Mouse (Mus musculus) cerebellum, postnatal 36 days (tissue): ENCODE results near the gene Pkp4.
A peak's percentile ranks its signal among the peaks of the same experiment; 100 is the strongest.

Experiments used
- DNase-seq, 2 experiments: peaks; one replicate each; pipeline ENCODE4 v3.0.0; 2021 to 2022; ENCODE audit warnings: mixed read lengths in 2 of 2

Gene Pkp4

GRCm38 (mm10) chr2:59219997-59220789 lies 59.5 kb downstream of the Pkp4 start:
- DNase-seq: no peak

- no peak for DNase-seq
Measured at GRCm38 (mm10) chr2:59226383-59226782, 65.7 kb downstream of the Pkp4 start.

DNA sequence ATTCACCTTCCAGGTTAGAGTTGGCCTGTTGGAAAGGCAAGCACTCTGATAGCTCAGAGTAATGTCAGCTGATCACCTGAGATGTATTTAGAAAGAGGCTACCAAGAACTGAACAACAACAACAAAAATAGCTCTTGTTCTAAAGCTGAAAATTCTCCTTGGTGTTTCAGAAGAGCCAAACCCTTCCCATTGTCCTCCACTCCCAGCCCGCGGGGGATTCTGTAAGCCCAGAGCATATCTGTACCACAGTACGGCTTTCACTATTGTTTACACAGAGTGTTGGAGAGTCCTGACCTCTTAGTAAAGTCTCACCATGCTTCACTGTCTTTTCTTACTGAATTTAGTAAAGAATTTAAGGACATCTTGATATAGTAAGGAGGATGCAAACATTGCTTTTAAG lies 66.4 kb downstream of the Pkp4 start:
- no peak for DNase-seq

- no peak for DNase-seq
Measured at GRCm38 (mm10) chr2:59227508-59228263, 67.0 kb downstream of the Pkp4 start.

DNA sequence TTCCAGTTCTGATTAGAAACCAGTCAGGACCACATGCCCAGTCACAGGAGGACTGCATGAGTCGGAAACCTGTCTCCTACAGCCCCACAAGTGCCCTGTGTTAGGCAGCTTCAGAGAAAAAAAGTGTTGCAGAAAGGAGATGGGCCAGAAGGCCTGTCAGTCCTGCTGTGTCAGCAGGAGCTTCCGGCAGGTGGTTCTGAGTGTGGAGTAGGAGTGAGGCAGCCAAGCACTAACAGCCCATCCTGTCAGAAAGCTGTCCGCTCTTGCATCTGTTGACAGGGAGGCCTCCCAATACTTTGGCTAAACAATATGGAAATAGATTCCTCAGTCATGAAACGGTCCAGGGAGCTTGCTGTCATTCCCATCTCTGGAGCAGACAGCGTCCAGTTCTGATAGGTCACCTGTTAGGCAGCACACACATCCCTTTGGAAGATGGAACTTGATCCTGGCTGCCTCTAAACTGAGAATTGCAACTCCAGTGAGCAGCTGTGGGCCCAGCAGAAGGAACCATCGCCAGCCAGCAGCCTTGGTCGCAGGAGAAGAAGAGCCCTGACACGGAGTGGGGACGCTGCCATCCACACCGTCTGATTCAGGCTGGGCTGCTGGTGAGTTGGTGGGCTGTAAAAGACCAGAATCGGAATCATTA lies 68.7 kb downstream of the Pkp4 start:
- peak; percentile 57 to 58 for DNase-seq

DNA sequence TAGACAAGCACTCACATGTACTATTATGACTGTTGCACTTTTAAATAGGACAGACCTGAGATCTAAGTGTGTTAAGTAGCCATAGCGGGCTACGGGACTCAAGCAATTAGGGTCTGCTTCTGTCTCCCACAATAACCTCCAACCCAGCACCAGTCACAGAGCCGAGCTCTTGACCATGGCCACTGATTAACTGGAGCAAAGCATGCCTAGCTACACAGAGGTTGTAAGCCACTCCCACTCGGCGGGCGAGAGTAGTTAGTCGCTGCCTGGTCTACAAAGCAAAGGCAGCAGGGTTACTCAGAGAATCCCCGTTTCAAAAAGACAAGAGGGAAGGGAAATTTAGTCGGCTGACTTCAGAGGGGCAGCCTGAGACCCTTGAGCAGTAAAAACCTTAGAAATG lies 70.0 kb downstream of the Pkp4 start:
- DNase-seq: no peak

GRCm38 (mm10) chr2:59231514-59231913 lies 70.9 kb downstream of the Pkp4 start:
- no peak for DNase-seq

- DNase-seq: peak in 1 of 2 experiments; percentile 42
Measured at GRCm38 (mm10) chr2:59233294-59233923, 72.8 kb downstream of the Pkp4 start.

DNA sequence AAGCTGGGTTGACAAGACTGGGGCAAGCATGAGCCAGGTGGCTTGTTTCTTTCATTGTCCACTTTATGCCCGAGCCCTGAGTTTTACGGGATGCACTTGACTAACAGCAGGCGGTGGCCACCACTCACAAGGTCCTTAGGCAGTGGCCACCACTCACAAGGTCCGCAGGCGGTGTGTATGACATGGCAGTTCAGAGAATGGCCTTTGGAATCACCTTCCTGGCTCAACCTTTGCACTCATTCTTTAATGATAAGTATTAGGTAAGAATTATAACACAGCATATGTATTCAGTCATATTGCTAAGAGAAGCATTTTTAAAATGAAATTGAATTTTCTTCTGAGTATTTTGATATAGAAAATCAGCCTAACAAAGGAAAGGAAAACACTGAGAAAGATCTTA lies 73.3 kb downstream of the Pkp4 start:
- DNase-seq: no peak

- no peak for DNase-seq
Measured at GRCm38 (mm10) chr2:59234537-59234936, 73.9 kb downstream of the Pkp4 start.

DNA sequence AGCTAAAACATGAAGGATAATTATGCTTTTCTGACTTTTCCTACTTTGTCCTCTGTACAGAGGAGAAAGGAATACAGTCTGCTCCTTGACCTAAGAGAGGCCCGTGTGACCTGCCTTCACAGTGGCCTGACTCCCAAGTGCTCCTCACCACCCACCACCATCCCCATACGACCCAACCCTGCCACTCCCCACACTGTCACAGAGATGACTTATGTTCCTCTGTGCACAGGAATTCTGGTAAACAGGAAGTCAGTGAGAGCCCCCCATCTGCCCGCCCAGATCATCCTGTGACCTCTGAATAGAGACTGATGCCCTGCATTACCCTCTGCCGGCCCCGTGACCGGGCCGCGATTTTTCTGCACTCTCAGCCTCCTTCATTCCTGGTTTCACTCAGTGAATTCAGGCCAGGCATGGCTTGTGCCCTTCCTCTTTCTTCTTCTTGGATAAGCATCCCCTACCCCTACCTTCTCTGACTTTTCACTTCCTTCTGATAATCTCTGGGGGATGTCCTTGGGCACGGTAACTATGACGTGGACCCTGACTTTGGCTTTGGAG lies 79.3 kb downstream of the Pkp4 start:
- no peak for DNase-seq

DNA sequence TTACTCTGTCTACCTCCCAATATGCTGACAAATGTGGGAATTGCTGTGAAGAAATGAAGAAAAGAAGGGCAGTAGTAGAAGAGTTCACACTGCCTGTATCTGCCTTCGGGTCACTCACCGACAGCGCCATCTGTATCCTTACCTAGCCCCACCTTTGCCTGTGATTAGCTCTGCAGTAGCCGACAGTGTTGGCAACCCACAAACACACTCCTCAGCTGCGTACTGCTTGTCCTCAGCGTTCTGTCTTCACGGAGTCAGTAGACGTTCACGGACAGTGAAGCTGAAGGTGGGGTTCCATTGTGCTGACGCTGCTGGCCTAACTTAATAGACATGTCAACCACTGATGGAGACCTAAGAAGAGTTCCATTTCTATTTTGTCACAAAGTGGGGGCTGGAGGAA lies 81.5 kb downstream of the Pkp4 start:
- DNase-seq: no peak

DNA sequence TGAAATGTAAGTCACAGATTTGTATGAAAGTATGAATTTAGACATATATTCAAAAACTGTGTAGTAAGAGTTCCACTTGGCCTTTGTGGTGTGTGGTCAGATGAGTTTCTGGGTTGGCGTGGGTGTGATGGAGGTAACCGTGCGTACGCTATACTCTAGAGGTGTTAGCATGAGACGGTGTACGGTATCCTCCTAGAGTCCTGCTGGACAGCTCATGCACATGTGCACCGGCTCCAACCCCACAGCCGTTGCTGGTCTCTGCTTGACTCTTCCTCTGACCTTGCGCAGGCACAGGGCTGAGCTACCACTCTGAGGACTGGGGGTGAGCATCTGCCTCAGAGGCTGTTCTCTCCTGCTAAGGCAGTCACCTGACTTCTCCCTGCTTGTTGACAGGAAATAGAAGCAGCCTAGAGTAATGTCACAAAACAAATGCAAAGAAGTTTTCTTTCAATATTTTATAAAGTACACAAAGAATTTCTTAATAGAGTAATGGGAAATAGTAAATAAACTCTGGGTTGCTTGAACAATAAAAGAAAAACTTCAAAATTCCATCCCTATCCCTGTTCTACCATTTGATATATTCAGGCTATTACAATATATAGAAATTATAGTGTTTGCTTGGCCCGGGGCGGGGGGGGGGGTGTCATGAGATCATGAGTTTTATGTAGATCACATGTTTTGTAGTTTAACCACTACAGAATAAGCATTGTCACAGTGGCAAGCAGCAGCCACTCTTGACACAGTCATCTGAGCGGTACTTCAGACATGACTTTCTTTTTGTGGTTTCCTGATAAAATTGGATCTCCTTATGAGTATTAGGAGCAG lies 83.8 kb downstream of the Pkp4 start:
- no peak for DNase-seq

DNA sequence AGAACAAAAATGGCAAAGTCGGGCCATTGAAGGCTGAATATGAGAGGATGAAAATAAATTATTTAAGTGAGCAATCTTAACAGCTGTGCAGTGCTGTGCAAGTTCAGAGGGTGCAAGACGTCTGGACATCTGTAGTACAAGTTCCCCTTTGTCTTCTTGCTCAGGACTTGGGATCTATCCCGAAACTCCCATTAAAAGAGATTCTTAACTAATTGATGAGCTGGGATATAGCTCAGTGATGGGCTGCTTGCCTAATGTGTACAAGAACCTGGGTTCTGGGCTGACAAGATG lies 84.4 kb downstream of the Pkp4 start:
- DNase-seq: no peak

DNA sequence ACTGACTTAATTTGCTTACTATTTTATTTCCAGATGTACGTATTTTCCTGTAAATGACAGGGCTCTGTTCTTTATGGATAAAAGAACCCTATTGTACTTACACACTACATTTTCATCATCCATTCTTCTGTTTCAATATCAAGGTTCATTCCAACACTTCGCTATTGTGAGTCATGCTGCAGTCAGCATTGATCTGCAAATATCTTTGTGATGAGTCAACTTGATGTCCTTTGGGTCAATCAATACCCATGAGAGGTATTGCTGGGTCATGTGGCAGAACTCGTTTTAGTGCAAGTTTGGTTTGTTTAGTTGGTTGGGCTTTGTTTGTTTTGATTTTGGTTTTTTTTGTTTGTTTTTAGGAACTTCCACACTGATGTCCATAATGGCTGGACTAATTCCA lies 88.2 kb downstream of the Pkp4 start:
- DNase-seq: no peak

DNA sequence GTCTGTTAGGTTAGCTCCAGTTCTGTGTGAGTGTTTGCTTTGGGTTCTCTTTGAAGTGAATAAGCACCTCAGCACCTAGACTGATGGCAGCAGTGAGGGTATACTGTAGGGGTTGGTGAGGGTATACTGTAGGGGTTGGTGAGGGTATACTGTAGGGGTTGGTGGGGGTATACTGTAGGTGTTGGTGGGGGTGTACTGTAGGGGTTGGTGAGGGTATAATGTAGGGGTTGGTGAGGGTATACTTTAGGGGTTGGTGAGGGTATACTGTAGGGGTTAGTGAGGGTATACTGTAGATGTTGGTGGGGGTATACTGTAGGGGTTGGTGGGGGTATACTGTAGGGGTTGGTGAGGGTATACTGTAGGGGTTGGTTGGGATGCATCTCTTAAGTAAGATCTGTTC lies 92.2 kb downstream of the Pkp4 start:
- DNase-seq: no peak

- no peak for DNase-seq
Measured at GRCm38 (mm10) chr2:59253435-59253834, 92.8 kb downstream of the Pkp4 start.

GRCm38 (mm10) chr2:59258821-59259231 lies 98.2 kb downstream of the Pkp4 start:
- DNase-seq: no peak

DNA sequence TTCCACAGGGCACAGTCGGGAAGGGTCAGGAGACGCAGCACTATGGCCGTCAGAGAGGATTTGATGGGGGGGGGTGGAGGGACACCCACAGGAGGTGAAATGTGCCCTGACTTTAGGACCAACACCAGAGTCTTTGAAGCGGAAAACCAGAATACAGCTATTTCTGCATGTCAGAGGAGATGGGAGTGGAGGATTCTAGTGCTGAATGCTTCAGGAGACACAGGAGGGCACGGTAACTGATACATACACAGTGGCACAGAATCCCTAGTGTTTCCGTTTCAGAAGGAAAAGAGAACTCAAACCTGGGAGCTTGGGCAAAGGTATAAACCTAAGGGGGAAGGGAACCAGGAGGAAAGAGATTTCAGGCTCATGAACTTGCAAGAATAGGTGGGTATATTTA lies 98.7 kb downstream of the Pkp4 start:
- DNase-seq: no peak

- no peak for DNase-seq
Measured at GRCm38 (mm10) chr2:59261203-59261602, 100.6 kb downstream of the Pkp4 start.

DNA sequence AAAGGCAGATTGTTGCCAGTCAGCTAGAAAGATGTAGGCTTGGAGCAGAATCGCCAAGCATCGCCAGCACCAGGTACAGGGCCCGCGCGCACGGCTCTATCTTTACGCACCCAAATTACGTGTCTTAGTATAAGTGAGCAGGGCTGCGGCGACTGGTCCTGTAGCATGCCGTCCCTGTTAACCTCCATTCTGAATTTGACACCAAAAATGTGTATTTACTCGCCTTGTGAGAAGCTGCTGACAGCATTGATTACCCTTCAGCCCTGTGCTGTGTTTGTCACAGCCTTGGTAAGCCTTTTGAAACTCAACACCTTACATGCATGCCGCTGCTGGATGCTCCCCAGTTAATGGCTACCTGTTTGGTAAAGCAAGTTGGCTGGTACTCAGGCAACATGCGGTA lies 105.8 kb downstream of the Pkp4 start:
- DNase-seq: no peak

GRCm38 (mm10) chr2:59271835-59272234 lies 111.2 kb downstream of the Pkp4 start:
- peak in 1 of 2 experiments; percentile 33 for DNase-seq
